Mouse (Mus musculus) hindbrain, embryonic 10.5 days (tissue): ENCODE results near the gene Ctrc. TPM values are rescaled to one million over a fixed set of nuclear protein-coding genes. Genes with fewer than 3 reads are reported as not detected.

Source experiments
- DNase-seq: peaks from one replicate; pipeline ENCODE4 v3.0.0-alpha.2; 2017; ENCODE audit warnings: low spot score
- H3K27ac ChIP-seq: fragments of 300-500 bp; sonication (generic); 2 replicates; pipeline ENCODE4 v1.5.1; 2016; ENCODE audit warnings: mild to moderate bottlenecking, moderate library complexity
- H3K27me3 ChIP-seq: fragments of 300-500 bp; sonication (generic); 2 replicates; pipeline ENCODE4 v1.6.1; 2016; ENCODE audit warnings: mild to moderate bottlenecking; ENCODE audit not compliant: poor library complexity, insufficient read depth, severe bottlenecking
- H3K36me3 ChIP-seq: fragments of 300-500 bp; sonication (generic); 2 replicates; pipeline ENCODE4 v1.6.1; 2016; ENCODE audit warnings: mild to moderate bottlenecking, moderate library complexity
- H3K4me1 ChIP-seq: fragments of 300-500 bp; sonication (generic); replicated peaks from 2 replicates; pipeline ENCODE4 v1.6.1; 2016; ENCODE audit warnings: mild to moderate bottlenecking
- H3K4me3 ChIP-seq: fragments of 300-500 bp; sonication (generic); 2 replicates; pipeline ENCODE4 v1.5.1; 2016; ENCODE audit warnings: mild to moderate bottlenecking, moderate library complexity
- H3K9me3 ChIP-seq: fragments of 300-500 bp; sonication (generic); 2 replicates; pipeline ENCODE4 v1.6.1; 2016; ENCODE audit warnings: mild to moderate bottlenecking, moderate library complexity
- WGBS: fragments of 180-500 bp; shearing (Covaris S2); methylation state at CpG from one replicate; pipeline ENCODE4 v1.1.7; 2016; 5-methylcytosine and 5-hydroxymethylcytosine counted together
- polyA plus RNA-seq: library from polyadenylated mRNA; unstranded; fragments of >200 nt; fragmentation: Nextera tagmentation; extraction: Ambion mirVana; gene quantifications from 2 replicates; pipeline ENCODE4 v1.2.1, GENCODE M21; 2016

Gene Ctrc
- polyA plus RNA-seq, 1 experiment from 2014 or later, result not detected

DNA sequence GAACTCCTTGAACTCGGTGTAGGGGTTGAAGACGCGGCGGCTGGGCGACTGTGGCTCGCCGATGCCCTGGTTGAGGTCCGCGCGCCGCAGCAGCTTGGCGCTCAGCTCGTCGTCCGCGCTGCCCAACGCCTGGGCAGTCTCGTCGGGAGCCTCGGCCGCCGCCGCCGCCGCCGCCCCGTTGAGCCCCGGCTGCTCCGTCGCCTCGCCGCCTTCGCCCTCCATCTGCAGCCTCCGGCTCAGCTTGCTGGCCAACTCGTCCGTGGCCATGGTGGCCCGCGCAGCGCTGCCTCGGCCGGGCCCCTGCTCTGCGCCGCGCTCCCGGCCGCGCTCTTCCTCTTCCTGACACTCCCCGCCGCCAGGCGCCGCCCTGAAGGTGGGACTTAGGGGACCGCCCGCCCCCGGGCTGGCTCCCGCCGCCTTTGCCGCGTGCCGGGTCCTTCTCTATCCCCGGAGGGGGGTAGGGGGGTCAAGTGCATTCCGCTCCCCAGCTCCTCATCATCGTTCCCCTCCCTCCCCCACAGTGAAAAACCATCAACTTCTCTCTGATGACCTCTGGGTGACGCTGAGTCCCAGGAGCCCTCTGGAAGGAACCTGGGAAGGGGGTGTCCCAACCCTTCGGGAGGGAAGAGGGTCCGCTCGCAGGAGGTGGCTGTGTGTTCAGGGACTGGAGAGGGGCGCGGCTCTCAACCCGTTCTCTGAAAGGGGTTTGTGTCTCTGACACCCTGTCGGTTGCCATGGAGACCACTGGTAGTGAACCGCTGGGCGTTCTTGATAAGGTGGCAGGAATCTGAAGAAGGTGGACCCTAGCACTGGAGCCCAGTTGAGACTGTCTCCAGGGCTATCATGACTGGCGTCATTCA, 28.7 kb upstream of the Ctrc start, which contains the start of gene Efhd2:
TSS of gene Efhd2 (minus strand) at position 320 of the 860 bp plus-strand sequence.
- Histone ChIP-seq H3K4me3 (peak within 1 kb of the TSS; percentile 78), H3K27me3 (peaks cover 25% of the 10 kb centered on the region; the same call in 1 of the 2 replicates), H3K4me1 (peaks cover 47% of the 10 kb centered on the region), H3K9me3 (no peaks in the 10 kb centered on the region), H3K27ac (peak within 1 kb of the TSS; percentile 90), H3K36me3 (peaks cover 13% of the 10 kb centered on the region; the same call in 1 of the 2 replicates)
- under 1% methylated on average over 73 of the region's 73 CpGs for WGBS
- DNase-seq, result peak; percentile 76

DNA sequence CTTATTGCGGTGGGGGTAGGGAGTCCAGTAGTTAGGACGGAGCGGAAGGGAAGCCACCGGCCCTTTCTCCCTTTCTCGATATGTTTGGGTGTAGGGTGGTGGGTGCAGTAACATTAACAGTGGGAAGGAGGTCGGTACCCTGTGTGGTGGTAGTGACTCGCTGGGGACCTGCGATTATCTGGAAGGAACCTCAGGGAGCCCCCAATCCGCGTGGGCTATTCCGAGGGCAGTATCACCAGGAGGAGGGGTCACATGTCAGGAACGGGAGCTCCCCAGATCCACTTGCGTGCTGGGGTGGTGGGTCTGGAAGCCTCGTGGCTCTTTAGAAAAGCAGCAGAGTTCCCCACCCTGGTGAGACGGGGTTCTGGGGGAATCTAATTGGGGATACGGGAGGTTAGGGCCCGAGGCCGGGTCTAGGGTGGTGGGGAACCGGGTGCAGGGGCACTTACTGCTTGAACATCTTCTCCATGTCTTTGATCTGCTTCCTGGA, 28.0 kb upstream of the Ctrc start:
- no peak for DNase-seq
- Histone ChIP-seq H3K36me3 (peaks cover 13% of the 10 kb centered on the region; the same call in 1 of the 2 replicates), H3K27ac (peak overlapping the region; percentile 90), H3K4me1 (peaks cover 51% of the 10 kb centered on the region), H3K27me3 (peaks cover 25% of the 10 kb centered on the region; the same call in 1 of the 2 replicates), H3K4me3 (peak overlapping the region; percentile 78), H3K9me3 (no peaks in the 10 kb centered on the region)
- WGBS, result 1% methylated on average over 19 of the region's 19 CpGs

DNA sequence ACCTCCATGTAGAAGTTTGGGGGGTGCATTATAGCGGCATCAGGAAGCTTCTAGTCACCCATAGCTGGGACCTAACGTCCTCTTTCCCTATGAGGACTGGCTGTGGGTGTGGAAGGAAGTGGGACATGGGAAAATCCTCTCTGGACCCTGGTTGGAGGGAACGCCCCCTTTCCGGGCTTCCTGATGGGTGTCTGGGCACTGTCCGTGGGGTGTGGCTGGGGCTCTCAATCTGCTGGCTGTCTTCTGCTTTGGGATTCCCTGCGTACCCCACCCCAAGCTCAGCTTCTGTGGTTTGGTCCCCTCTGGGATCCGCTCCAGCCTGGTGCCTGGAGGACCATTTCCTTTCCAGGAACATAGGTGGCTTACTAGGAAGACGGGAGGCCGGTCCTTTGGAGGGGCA, 26.8 kb upstream of the Ctrc start:
- H3K9me3 ChIP-seq, result no peaks in the 10 kb centered on the region
- H3K4me1 ChIP-seq, result peaks cover 53% of the 10 kb centered on the region
- no peak for DNase-seq
- no peak overlapping the region for H3K27ac ChIP-seq
- peaks cover 13% of the 10 kb centered on the region; the same call in 1 of the 2 replicates for H3K36me3 ChIP-seq
- peaks cover 25% of the 10 kb centered on the region; the same call in 1 of the 2 replicates for H3K27me3 ChIP-seq
- peak overlapping the region; percentile 78; the same call in 1 of the 2 replicates for H3K4me3 ChIP-seq
- WGBS, result 83% methylated on average over 9 of the region's 9 CpGs

DNA sequence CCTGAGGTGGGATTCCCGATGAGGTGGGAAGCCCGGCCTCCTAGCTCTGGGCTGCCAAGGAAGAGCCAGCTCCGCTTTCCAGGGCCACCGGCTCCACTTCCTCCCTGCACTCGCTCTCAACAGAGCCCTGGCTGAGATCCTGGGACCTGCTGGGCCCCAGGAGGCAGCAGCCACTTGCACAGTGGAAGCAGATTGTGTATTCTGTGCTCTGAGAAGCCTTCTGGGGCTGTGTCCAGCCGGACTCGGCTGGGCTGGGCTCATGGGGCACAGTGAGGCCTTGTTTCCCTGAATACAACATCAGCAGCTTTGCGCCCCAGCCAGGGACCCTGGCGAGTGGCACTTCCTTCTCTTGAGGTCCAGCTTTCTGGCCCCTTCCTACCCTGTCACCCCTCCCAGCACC, 25.8 kb upstream of the Ctrc start:
- Histone ChIP-seq H3K4me1 (peaks cover 64% of the 10 kb centered on the region), H3K9me3 (no peaks in the 10 kb centered on the region), H3K27ac (no peak overlapping the region), H3K36me3 (peaks cover 13% of the 10 kb centered on the region; the same call in 1 of the 2 replicates), H3K27me3 (peaks cover 25% of the 10 kb centered on the region; the same call in 1 of the 2 replicates), H3K4me3 (no peak overlapping the region; the same call in 1 of the 2 replicates)
- 65% methylated on average over 9 of the region's 9 CpGs for WGBS
- no peak for DNase-seq

DNA sequence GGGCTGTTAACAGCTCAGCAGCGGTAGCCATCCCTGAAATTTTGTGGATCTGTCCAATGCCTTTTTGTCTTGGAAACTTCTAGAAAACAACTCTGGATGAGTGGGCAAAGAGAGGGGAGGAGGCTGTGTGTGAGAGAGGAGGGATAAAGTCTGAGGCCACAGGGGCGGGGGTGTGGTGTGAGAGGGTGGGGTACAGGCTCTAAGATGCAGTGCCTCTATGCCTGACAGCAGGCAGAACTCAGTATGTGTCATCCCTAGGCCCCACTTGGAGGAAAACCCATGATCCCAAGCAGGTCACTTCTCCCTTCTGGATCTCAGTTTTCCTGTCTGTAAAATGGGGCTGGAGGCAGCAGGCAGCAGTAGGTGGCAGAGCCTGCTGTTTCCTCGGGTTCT, 25.2 kb upstream of the Ctrc start:
- H3K4me3 ChIP-seq, result no peak overlapping the region
- no peak overlapping the region for H3K27ac ChIP-seq
- H3K4me1 ChIP-seq, result peaks cover 70% of the 10 kb centered on the region
- 87% methylated on average over 3 of the region's 3 CpGs for WGBS
- peaks cover 23% of the 10 kb centered on the region; the same call in 1 of the 2 replicates for H3K27me3 ChIP-seq
- H3K9me3 ChIP-seq, result no peaks in the 10 kb centered on the region
- no peak for DNase-seq
- peaks cover 13% of the 10 kb centered on the region; the same call in 1 of the 2 replicates for H3K36me3 ChIP-seq

DNA sequence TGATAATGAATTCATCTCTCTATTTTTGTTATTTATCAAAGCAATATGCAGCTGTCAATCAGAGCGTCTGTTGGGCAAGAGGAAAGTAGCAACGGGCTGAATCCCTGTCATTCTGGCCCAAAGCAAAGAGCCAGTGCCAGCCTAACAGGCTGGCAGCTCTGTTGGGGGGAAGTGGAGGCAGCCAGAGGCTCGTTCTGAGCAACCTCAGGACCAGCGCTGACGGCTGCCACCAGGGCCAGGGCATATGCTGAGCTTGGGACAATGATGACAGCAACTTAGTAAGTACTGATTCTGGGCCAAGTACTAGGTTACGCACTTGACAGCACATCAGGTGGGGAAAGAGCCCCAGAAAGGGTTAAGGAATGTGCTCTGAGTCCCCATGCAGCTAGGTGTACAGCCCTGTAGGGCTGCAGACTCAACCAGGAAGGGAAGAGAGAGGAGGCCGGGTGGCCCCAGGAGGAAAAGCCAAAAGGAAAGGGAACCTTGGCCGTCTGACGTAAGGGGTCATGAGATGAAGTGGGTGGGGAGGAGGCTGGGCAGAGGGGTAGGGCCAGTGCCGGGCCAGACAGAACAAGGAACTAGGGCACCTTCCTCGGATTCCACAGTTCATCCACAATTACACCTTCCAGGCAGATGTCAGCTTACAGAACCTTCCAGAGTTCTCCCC, 24.6 kb upstream of the Ctrc start:
- Histone ChIP-seq H3K4me1 (peaks cover 70% of the 10 kb centered on the region), H3K9me3 (no peaks in the 10 kb centered on the region), H3K27me3 (peaks cover 19% of the 10 kb centered on the region; the same call in 1 of the 2 replicates), H3K36me3 (peaks cover 13% of the 10 kb centered on the region; the same call in 1 of the 2 replicates), H3K4me3 (no peak overlapping the region), H3K27ac (no peak overlapping the region)
- WGBS, result 80% methylated on average over 11 of the region's 11 CpGs
- DNase-seq, result no peak

DNA sequence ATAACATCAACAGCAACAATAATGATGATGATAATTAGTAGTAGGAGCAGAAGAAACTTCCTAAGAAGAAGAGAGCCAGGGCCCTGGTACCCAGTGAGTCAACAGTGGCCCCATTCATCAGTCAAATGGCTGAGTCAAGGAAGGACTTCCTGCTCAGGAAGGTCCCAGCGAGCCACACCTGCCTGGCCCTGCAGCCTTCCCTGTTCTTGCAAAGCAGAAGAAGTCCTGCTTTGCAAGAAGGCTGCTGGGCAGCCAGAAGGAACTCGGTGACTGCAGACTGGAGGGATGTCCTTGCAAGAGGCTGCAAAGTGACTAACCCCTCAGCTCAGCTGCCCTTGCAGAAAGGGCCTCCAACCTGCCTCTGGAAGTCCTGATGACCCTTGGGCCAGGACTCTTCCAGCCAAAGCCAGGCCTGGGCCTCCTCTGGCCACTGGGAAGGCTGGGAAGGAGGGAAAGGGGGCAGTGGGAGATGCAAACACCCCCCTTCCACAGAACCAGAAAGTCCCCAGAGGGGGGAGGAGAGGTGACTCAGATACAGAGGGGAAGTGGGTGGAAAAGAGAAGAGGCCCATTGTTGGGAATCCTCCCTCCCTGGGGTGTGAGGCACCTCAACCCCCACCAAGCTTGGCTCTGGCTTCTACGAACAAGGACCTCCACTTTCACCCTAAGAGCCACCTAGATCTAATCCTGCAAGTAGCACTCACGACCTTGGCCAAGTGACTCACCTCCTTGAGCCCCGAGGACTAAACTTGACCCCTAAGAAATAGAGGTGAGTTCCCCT, 23.5 kb upstream of the Ctrc start:
- 80% methylated on average over 5 of the region's 5 CpGs for WGBS
- Histone ChIP-seq H3K36me3 (peaks cover 16% of the 10 kb centered on the region; the same call in 1 of the 2 replicates), H3K4me1 (peaks cover 58% of the 10 kb centered on the region), H3K4me3 (no peak overlapping the region), H3K27ac (no peak overlapping the region), H3K9me3 (no peaks in the 10 kb centered on the region), H3K27me3 (peaks cover 14% of the 10 kb centered on the region; the same call in 1 of the 2 replicates)
- DNase-seq, result no peak

DNA sequence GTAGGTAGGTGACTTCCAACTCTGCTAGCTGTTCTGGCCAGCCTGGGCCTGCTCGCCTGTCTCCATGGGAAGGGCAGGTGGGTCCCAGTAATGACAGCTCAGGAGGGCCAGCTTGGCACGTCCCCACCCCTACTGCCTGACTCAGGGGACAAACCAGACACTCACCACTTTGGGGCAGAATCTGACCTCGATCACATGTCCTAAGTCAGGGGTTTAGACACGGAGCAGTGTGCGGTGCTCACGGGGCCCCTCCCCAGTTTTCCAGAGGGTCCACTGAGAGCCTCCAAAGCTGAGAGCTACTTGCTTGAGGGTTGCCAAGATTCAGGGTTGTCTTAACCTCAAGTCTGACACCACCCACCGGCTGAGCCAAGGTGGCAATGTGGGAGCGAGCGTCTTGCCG, 21.9 kb upstream of the Ctrc start:
- Histone ChIP-seq H3K27me3 (peaks cover 7% of the 10 kb centered on the region; the same call in 1 of the 2 replicates), H3K4me3 (no peak overlapping the region), H3K36me3 (peaks cover 23% of the 10 kb centered on the region), H3K9me3 (no peaks in the 10 kb centered on the region), H3K4me1 (peaks cover 42% of the 10 kb centered on the region), H3K27ac (no peak overlapping the region)
- DNase-seq, result no peak
- WGBS, result 87% methylated on average over 10 of the region's 10 CpGs

DNA sequence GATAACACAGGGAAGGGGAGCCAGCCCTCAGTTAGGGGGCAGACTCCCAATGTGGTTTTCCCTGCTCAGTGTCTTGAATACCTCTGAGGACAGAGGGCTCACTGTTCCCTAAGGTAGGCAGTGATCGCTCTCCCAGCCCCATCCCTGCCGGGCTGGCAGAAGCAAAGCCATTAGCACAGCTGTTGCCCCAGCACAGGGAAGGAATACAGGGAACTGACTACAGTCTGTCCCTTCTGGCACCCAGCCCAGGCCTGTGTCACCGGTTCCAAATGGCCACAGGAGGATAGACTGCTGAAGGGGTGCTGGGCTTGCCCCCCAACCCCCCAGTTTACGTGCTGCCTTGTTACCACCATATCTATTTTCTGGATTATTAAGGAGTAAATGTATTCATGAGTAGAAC, 21.3 kb upstream of the Ctrc start:
- Histone ChIP-seq H3K4me3 (no peak overlapping the region), H3K9me3 (no peaks in the 10 kb centered on the region), H3K4me1 (peaks cover 37% of the 10 kb centered on the region), H3K27ac (0 out of 2 replicates have a peak overlapping the region, but pooled peaks have one; percentile 31), H3K36me3 (peaks cover 23% of the 10 kb centered on the region), H3K27me3 (0 out of 2 replicates have a peak, but pooled peaks cover 3% of the 10 kb centered on the region)
- WGBS, result 53% methylated on average over 4 of the region's 4 CpGs
- no peak for DNase-seq

DNA sequence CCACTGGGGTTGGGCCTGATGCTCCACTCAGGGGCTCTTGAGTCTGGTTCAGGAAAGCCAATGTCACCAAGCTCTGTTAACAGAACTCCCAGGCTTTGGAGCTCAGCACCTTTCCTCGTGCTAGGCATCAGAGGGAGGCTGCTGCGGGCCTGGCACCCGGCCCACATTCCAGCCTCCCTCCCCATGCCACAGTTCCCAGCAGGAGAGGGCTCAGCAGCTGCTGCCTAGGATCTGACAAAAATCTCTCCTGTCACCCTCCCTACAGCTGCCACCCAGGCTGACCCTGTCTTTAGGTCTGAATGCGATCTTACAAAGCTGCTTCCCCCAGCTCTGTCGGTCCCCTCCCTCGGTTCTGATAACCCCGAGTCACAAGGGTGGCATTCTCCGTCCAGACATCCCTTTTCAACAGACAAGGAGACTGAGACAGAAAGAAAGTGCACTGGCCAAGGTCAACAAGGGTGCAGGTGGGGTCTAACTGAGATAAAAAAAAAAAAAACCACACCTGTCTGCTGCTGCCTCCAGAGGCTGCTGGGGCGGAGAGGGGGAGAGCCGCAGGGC, 20.9 kb upstream of the Ctrc start:
- Histone ChIP-seq H3K4me3 (no peak overlapping the region), H3K36me3 (peaks cover 22% of the 10 kb centered on the region), H3K27ac (peak overlapping the region; percentile 45), H3K4me1 (peaks cover 32% of the 10 kb centered on the region), H3K27me3 (0 out of 2 replicates have a peak, but pooled peaks cover 3% of the 10 kb centered on the region), H3K9me3 (no peaks in the 10 kb centered on the region)
- no peak for DNase-seq
- 28% methylated on average over 10 of the region's 10 CpGs for WGBS

DNA sequence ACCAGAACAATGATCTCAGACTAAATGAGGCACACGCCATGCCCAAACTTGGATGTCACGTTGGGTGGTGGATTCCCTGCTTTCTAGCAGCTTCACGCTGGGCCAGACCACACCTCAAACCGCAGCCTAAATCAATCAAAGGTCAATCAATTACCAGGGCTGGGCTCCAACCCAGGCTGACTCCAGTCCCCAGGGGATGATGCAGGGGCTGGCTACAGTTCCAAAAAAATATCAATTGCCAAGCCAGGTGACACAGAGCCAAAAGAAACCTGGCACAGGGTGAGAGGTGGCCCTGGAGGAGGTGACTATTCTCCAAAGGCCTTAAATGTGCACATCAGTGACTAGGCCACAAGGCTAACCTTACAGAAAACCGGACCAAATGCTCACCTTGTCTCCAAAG, 19.4 kb upstream of the Ctrc start:
- DNase-seq, result no peak
- peaks cover 22% of the 10 kb centered on the region for H3K36me3 ChIP-seq
- 0 out of 2 replicates have a peak, but pooled peaks cover 3% of the 10 kb centered on the region for H3K27me3 ChIP-seq
- H3K27ac ChIP-seq, result no peak overlapping the region
- H3K9me3 ChIP-seq, result no peaks in the 10 kb centered on the region
- 88% methylated on average over 5 of the region's 5 CpGs for WGBS
- peaks cover 28% of the 10 kb centered on the region for H3K4me1 ChIP-seq
- no peak overlapping the region for H3K4me3 ChIP-seq

DNA sequence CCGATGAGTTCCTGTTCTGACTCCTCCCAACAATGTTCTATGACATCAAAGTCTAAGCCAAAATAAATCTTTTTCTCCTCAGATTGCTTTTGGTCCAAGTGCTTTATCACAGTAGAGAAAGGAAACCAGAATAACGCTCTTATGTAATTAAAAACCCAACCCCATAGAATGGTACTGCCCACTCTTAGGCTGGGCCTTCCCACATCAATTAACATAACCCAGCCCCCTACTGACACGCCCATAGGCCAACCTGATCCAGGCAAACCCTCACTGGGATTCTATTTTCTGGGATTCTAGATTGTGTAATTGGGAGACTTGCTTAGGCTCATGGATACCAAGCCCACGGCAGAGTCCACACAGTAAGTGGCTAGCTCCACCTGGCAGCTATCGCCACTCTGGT, 18.8 kb upstream of the Ctrc start:
- 0 out of 2 replicates have a peak, but pooled peaks cover 3% of the 10 kb centered on the region for H3K27me3 ChIP-seq
- H3K4me3 ChIP-seq, result no peak overlapping the region
- DNase-seq, result no peak
- peaks cover 28% of the 10 kb centered on the region for H3K36me3 ChIP-seq
- WGBS, result 92% methylated on average over 5 of the region's 5 CpGs
- H3K27ac ChIP-seq, result no peak overlapping the region
- H3K4me1 ChIP-seq, result peaks cover 25% of the 10 kb centered on the region
- no peaks in the 10 kb centered on the region for H3K9me3 ChIP-seq
